Mouse (Mus musculus): ENCODE measurements at regions not wholly inside any gene's neighbourhood (a gene's known extent, or its start where the extent isn't known, plus 50 kb on each side); places are given as distances from the start of the nearest gene placed in this dataset.
A peak's percentile ranks its signal among the peaks of the same experiment; 100 is the strongest.
"Not testable (repeated sequence)": the region's sequence is repeated elsewhere in the genome, so short reads cannot be mapped to it uniquely, and the experiment has no call there.

- DNase-seq = peak; percentile 11
Measured at GRCm38 (mm10) chr12:17992572-17992971, 301.9 kb downstream of the Hpcal1 start.

GRCm38 (mm10) chr12:17993368-17993767 lies 302.7 kb downstream of the Hpcal1 start:
- not testable (repeated sequence) for DNase-seq
